Mouse (Mus musculus): ENCODE data around the gene Adgrg6. TPM values are rescaled to one million over a fixed set of nuclear protein-coding genes. Genes with fewer than 3 reads are reported as not detected.

The Adgrg6 gene
- polyA plus RNA-seq, 1 experiment from 2014 or later = 2.9 TPM

Other genes starting within 250 kb of the Adgrg6 start
- 207 TPM in 2 replicates for gene Vta1, start 159.9 kb upstream of the Adgrg6 start, polyA plus RNA-seq (2015; fragmentation: Nextera tagmentation; extraction: Ambion mirVana)
- 1.0 and 1.2 TPM in 2 replicates for gene Nmbr, start 159.9 kb upstream of the Adgrg6 start, polyA plus RNA-seq (2015; fragmentation: Nextera tagmentation; extraction: Ambion mirVana)
- 0.13 TPM in 1 of 2 replicates, not detected in the other for gene Gje1, start 172.6 kb upstream of the Adgrg6 start, polyA plus RNA-seq (2015; fragmentation: Nextera tagmentation; extraction: Ambion mirVana)